In the genomic region with DNA sequence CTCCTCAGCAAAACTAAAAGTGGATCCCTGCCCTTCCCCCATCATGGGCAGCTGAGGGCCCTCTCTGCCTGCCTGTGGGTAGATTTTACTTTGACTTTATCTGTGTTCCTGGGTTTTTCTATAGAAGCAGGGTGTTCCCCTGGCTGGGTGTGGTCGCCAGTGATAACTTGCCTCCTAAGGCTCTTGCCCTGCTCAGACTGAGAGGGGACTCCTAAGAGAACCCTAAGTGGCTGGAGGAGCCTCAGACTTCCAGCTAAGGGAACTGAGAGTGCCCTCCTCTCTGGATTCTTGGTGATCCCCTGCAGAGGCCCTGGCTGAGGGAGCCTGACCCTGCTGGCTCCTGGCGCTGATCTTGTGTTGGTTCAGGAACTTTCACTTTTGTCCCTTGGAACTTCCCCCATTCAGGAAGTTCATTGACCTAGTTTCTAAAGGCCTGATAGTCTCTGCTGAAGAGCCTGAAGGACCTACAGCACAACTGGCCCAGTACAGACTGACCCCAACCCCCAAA, we compare ENCODE assay signal across 10 mouse cellular contexts. TPM values are rescaled to one million over a fixed set of nuclear protein-coding genes. Genes with fewer than 3 reads are reported as not detected.
DNase-seq lines count a peak whose midpoint lies in the region; ATAC-seq lines count a peak whose summit lies in the region.
"Had no signal": no experiment of that assay in that cellular context is flagged by ENCODE, and none has a peak within 500 bp of the region (broad histone marks: within the 10 kb centered on the region; RNA-seq: fewer than 3 reads in every experiment).

No protein-coding gene starts in this region.

- H3K36me3 ChIP-seq in liver, embryonic 12.5 days, result 0 out of 2 replicates have a peak, but pooled peaks cover 3% of the 10 kb centered on the region
- peaks cover 7% of the 10 kb centered on the region; the same call in 1 of the 2 replicates for H3K36me3 ChIP-seq in hindbrain, embryonic 13.5 days
- no peaks in the 10 kb centered on the region for H3K36me3 ChIP-seq in forebrain, embryonic 14.5 days (ENCODE audit: control insufficient read depth, insufficient read depth, low read length)

- H3K4me2 ChIP-seq in liver, embryonic 12.5 days, result peak overlapping the region; percentile 74
- no peak overlapping the region for H3K4me2 ChIP-seq in hindbrain, embryonic 13.5 days
- H3K4me2 ChIP-seq in forebrain, embryonic 14.5 days (ENCODE audit: low read length), result no peak overlapping the region
- H3K4me2 ChIP-seq: neural tube, embryonic 15.5 days had no signal

- peak; percentile 84 for ATAC-seq in erythroblast, adult 5-6 weeks (replicated peaks; ENCODE audit: low FRiP score, poor library complexity, severe bottlenecking)
- ATAC-seq in liver, embryonic 12.5 days, result peak; percentile 88
- ATAC-seq in hindbrain, embryonic 13.5 days (ENCODE audit: low FRiP score), result no peak
- ATAC-seq in forebrain, embryonic 14.5 days, result no peak
- ATAC-seq: Patski had no signal

- peak overlapping the region; percentile 91 for H3K27ac ChIP-seq in liver, embryonic 12.5 days
- no peak overlapping the region for H3K27ac ChIP-seq in hindbrain, embryonic 13.5 days
- H3K27ac ChIP-seq in forebrain, embryonic 14.5 days (ENCODE audit: low read depth, low read length), result no peak overlapping the region
- H3K27ac ChIP-seq: neural tube, embryonic 15.5 days had no signal

- 16% methylated on average over 2 of the region's 2 CpGs for WGBS in liver, embryonic 12.5 days (ENCODE audit: insufficient replicate concordance)
- WGBS in hindbrain, embryonic 13.5 days, result 54% methylated on average over 2 of the region's 2 CpGs
- WGBS in forebrain, embryonic 14.5 days, result 56% methylated on average over 2 of the region's 2 CpGs

- no peaks in the 10 kb centered on the region for H3K27me3 ChIP-seq in liver, embryonic 12.5 days (replicated peaks)
- H3K27me3 ChIP-seq in hindbrain, embryonic 13.5 days, result no peaks in the 10 kb centered on the region
- no peaks in the 10 kb centered on the region for H3K27me3 ChIP-seq in forebrain, embryonic 14.5 days (replicated peaks; ENCODE audit: control insufficient read depth, insufficient read depth, low read length)
- H3K27me3 ChIP-seq: neural tube, embryonic 15.5 days; Patski had no signal

- H3K4me3 ChIP-seq in liver, embryonic 12.5 days, result peak overlapping the region; percentile 28
- no peak overlapping the region for H3K4me3 ChIP-seq in hindbrain, embryonic 13.5 days
- H3K4me3 ChIP-seq in forebrain, embryonic 14.5 days (ENCODE audit: low read depth, low read length), result no peak overlapping the region
- H3K4me3 ChIP-seq: neural tube, embryonic 15.5 days had no signal

- peaks cover 97% of the 10 kb centered on the region for H3K4me1 ChIP-seq in liver, embryonic 12.5 days
- H3K4me1 ChIP-seq in hindbrain, embryonic 13.5 days (replicated peaks), result peaks cover 29% of the 10 kb centered on the region
- H3K4me1 ChIP-seq in forebrain, embryonic 14.5 days (ENCODE audit: control insufficient read depth, insufficient read depth, low read length), result no peaks in the 10 kb centered on the region

- DNase-seq in heart, adult 8-10 months (ENCODE audit: low spot score), result peak; percentile 53
- DNase-seq in heart, adult 11 months, result no peak
- peak; percentile 45 to 73 for DNase-seq in spleen, postnatal 10 days (ENCODE audit: low spot score in 2 of 2)
- no peak for DNase-seq in gastrocnemius, adult 18-20 months (ENCODE audit: low spot score)
- DNase-seq in forebrain, embryonic 14.5 days (ENCODE audit: low spot score), result no peak

- peak overlapping the region; percentile 66 for H3K9ac ChIP-seq in liver, embryonic 12.5 days
- no peak overlapping the region for H3K9ac ChIP-seq in hindbrain, embryonic 13.5 days
- no peak overlapping the region for H3K9ac ChIP-seq in forebrain, embryonic 14.5 days (ENCODE audit: low read length)
- H3K9ac ChIP-seq: neural tube, embryonic 15.5 days had no signal

- H3K9me3 ChIP-seq in liver, embryonic 12.5 days (replicated peaks), result no peaks in the 10 kb centered on the region
- H3K9me3 ChIP-seq in hindbrain, embryonic 13.5 days, result no peaks in the 10 kb centered on the region
- H3K9me3 ChIP-seq in forebrain, embryonic 14.5 days (replicated peaks; ENCODE audit: control insufficient read depth, low read length), result no peaks in the 10 kb centered on the region
- H3K9me3 ChIP-seq: neural tube, embryonic 15.5 days had no signal

RNA-seq across cellular contexts. Expression of a gene that starts 7.2 kb away (rescaled TPM):
- total RNA-seq in heart, adult 8-10 months (2022), result 1 to 10 TPM; 2.3 to 5.2 (median 2.8) TPM
- total RNA-seq in erythroblast, adult 5-6 weeks (2015; ENCODE audit: low replicate concordance), result 10.8 and 19.2 TPM in 2 replicates
- total RNA-seq in erythroblast, adult 5-6 weeks (2017; ENCODE audit: low replicate concordance), result 26.5 and 30.4 TPM in 2 replicates
- polyA plus RNA-seq in liver, embryonic 12.5 days (2016; fragmentation: Nextera tagmentation; extraction: Ambion mirVana), result 45.8 and 46.6 TPM in 2 replicates
- polyA plus RNA-seq in hindbrain, embryonic 13.5 days (2015; fragmentation: Nextera tagmentation; extraction: Ambion mirVana), result 48.5 TPM in 2 replicates
- 1 to 10 TPM; 1.8 to 2.5 TPM for total RNA-seq in gastrocnemius, adult 18-20 months (2021)
- polyA plus RNA-seq in forebrain, embryonic 14.5 days (2014; fragmentation: Nextera tagmentation; extraction: Ambion mirVana), result 37.0 and 41.8 TPM in 2 replicates

RNA-seq across cellular contexts. Expression of a gene that starts 18.9 kb away (rescaled TPM):
- not detected for total RNA-seq in heart, adult 8-10 months (2022)
- total RNA-seq in erythroblast, adult 5-6 weeks (2015; ENCODE audit: low replicate concordance), result not detected in 2 replicates
- total RNA-seq in erythroblast, adult 5-6 weeks (2017; ENCODE audit: low replicate concordance), result not detected in 2 replicates
- not detected in 2 replicates for polyA plus RNA-seq in liver, embryonic 12.5 days (2016; fragmentation: Nextera tagmentation; extraction: Ambion mirVana)
- not detected in 2 replicates for polyA plus RNA-seq in hindbrain, embryonic 13.5 days (2015; fragmentation: Nextera tagmentation; extraction: Ambion mirVana)
- total RNA-seq in gastrocnemius, adult 18-20 months (2021), result not detected
- not detected in 2 replicates for polyA plus RNA-seq in forebrain, embryonic 14.5 days (2014; fragmentation: Nextera tagmentation; extraction: Ambion mirVana)
- polyA plus RNA-seq: neural tube, embryonic 15.5 days had no signal

RNA-seq across cellular contexts. Expression of a gene that starts 39.9 kb away (rescaled TPM):
- 10 to 100 TPM; 67.0 to 78.6 (median 70.5) TPM for total RNA-seq in heart, adult 8-10 months (2022)
- 79.6 and 87.6 TPM in 2 replicates for total RNA-seq in erythroblast, adult 5-6 weeks (2015; ENCODE audit: low replicate concordance)
- total RNA-seq in erythroblast, adult 5-6 weeks (2017; ENCODE audit: low replicate concordance), result 85.4 and 105 TPM in 2 replicates
- polyA plus RNA-seq in liver, embryonic 12.5 days (2016; fragmentation: Nextera tagmentation; extraction: Ambion mirVana), result 169 and 172 TPM in 2 replicates
- polyA plus RNA-seq in hindbrain, embryonic 13.5 days (2015; fragmentation: Nextera tagmentation; extraction: Ambion mirVana), result 320 and 330 TPM in 2 replicates
- 10 to 100 TPM; 48.4 to 58.3 TPM for total RNA-seq in gastrocnemius, adult 18-20 months (2021)
- 303 and 306 TPM in 2 replicates for polyA plus RNA-seq in forebrain, embryonic 14.5 days (2014; fragmentation: Nextera tagmentation; extraction: Ambion mirVana)

Comparison
In these comparisons a context has a peak if more than half of its experiments do, and no peak if none do; other contexts are left out.
1. DNase-seq: peak in heart, adult 8-10 months (single experiment) and spleen, postnatal 10 days (2 of 2); none in heart, adult 11 months (single experiment), gastrocnemius, adult 18-20 months (single experiment) and forebrain, embryonic 14.5 days (single experiment).
2. ATAC-seq: peak in erythroblast, adult 5-6 weeks (single experiment) and liver, embryonic 12.5 days (single experiment); none in hindbrain, embryonic 13.5 days (single experiment) and forebrain, embryonic 14.5 days (single experiment).